Mouse (Mus musculus): ENCODE data around the gene Ankrd33. TPM values are rescaled to one million over a fixed set of nuclear protein-coding genes. Genes with fewer than 3 reads are reported as not detected.
A peak's percentile ranks its signal among the peaks of the same experiment; 100 is the strongest.

Ankrd33 gene
- total and polyA plus RNA-seq, 2 experiments from 2014 or later: not detected

DNA sequence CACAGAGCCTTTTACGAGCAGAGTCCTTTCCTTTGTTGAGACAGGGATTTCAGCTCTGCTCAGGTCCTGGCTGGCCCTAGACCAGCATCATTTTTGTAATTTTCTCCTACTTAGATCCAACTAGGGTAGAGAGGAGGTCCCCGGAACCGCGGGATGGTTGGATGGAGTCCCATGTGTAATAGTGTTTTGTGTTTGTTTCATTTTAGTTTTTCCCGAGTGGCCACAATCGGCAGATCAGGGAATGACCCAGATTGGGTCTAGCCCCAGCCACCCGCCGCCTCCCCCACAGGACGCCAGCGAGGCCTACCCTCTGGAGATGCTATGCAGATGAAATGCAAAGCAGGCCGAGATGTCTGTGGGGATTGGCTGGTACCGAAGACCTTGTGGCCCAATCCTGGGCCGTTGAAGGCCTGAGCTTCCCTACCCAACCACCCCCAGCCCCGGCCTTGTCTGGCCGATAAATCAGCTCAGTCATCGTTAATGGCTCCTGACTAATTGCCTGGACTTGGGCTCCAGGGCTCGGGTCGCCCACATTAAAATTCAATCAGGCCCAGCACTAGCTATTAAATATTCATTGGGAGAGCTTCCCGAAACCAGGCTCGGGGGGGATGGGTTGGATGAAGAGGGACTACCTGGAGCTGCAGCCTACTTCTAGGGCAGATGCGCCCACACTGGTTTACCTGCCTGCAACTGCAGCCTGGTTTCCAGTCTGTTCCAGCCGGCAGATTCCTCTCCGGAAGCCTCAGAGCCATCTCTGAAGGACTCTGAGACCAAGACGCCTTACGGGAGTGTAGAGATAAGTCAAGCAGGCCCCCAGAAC, 22.5 kb upstream of the Ankrd33 start:
- DNase-seq (ENCODE audit: low spot score) (peak; percentile 70), ATAC-seq (peak; percentile 77)
- 19% methylated on average over 25 of the region's 25 CpGs for WGBS
- 0 out of 2 replicates have a peak overlapping the region, but pooled peaks have one; percentile 10 for H3K9ac ChIP-seq (replicated peaks; ENCODE audit: low read length)
- TF ChIP-seq CTCF (IDR thresholded peaks at IDR 0.05; ENCODE audit: low read depth): no peak
- H3K27me3 ChIP-seq (ENCODE audit: insufficient read depth, low read length): no peaks in the 10 kb centered on the region
- peaks cover 12% of the 10 kb centered on the region for H3K4me1 ChIP-seq (ENCODE audit: insufficient read depth, low read length)
- no peaks in the 10 kb centered on the region for H3K36me3 ChIP-seq (ENCODE audit: insufficient read depth, low read length)
- no peak overlapping the region for H3K4me3 ChIP-seq (ENCODE audit: low read length)
- H3K27ac ChIP-seq: no peak overlapping the region; the same call in 1 of the 2 replicates
- H3K9me3 ChIP-seq (ENCODE audit: low read length): no peaks in the 10 kb centered on the region
- H3K4me2 ChIP-seq (ENCODE audit: low read depth, low read length): peak overlapping the region; percentile 21

DNA sequence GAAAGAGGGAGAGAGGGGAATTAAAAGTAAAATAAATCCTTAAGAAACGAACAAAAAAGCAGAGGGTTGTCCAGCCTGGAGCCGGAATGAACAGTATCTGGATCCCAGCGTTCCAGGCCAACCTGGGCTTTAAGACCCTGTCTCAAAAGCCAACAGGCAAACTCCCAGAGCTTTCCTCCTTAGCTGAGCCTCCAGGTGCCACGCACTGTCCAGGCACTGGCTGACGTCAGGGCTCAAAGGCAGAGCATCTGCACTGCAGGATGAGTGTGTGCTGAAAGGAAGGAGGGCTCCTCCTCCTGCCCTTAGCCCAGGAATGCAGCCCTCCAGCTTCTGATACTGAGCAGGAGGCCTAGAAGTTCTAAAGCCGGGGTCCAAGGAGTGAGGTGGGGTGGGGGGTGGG, 21.6 kb upstream of the Ankrd33 start:
- WGBS: 51% methylated on average over 6 of the region's 6 CpGs
- Histone ChIP-seq H3K27ac (no peak overlapping the region), H3K9ac (replicated peaks; ENCODE audit: low read length) (no peak overlapping the region)

DNA sequence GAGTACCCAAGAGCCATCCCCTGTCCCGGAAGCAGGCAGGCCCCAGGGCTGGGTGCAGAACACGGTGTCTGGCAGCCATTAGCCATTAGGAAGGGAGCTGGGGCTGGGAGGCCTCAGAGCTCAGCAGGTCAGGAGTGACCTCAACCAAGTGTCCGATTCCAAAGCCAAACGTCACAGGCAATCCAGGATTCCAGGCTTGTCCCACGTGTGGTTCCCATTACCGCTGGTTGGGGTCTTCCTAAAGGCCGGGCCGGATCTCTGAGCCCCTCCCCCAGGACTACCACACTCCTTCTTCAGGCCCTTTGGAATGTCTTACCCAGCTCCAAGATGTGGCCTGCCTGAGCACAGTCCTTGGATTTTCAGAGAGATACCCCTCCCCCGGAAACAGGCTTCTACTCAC, 20.6 kb upstream of the Ankrd33 start:
- no peak overlapping the region for H3K4me3 ChIP-seq (ENCODE audit: low read length)
- H3K9ac ChIP-seq (replicated peaks; ENCODE audit: low read length): no peak overlapping the region
- no peaks in the 10 kb centered on the region for H3K36me3 ChIP-seq (ENCODE audit: insufficient read depth, low read length)
- H3K27me3 ChIP-seq (ENCODE audit: insufficient read depth, low read length): no peaks in the 10 kb centered on the region
- no peaks in the 10 kb centered on the region for H3K9me3 ChIP-seq (ENCODE audit: low read length)
- WGBS: 62% methylated on average over 9 of the region's 9 CpGs
- peaks cover 16% of the 10 kb centered on the region for H3K4me1 ChIP-seq (ENCODE audit: insufficient read depth, low read length)
- DNase-seq (ENCODE audit: low spot score) (no peak), ATAC-seq (no peak)
- no peak overlapping the region for H3K4me2 ChIP-seq (ENCODE audit: low read depth, low read length)
- no peak for TF ChIP-seq CTCF (IDR thresholded peaks at IDR 0.05; ENCODE audit: low read depth)
- no peak overlapping the region for H3K27ac ChIP-seq

More for the DNA sequence above, 21.6 kb upstream of the Ankrd33 start:
- no peak for ATAC-seq
- DNase-seq (ENCODE audit: low spot score): no peak
- Histone ChIP-seq H3K4me1 (ENCODE audit: insufficient read depth, low read length) (peaks cover 16% of the 10 kb centered on the region), H3K4me3 (ENCODE audit: low read length) (no peak overlapping the region), H3K9me3 (ENCODE audit: low read length) (no peaks in the 10 kb centered on the region), H3K36me3 (ENCODE audit: insufficient read depth, low read length) (no peaks in the 10 kb centered on the region), H3K4me2 (ENCODE audit: low read depth, low read length) (no peak overlapping the region), H3K27me3 (ENCODE audit: insufficient read depth, low read length) (no peaks in the 10 kb centered on the region)
- no peak for TF ChIP-seq CTCF (IDR thresholded peaks at IDR 0.05; ENCODE audit: low read depth)

DNA sequence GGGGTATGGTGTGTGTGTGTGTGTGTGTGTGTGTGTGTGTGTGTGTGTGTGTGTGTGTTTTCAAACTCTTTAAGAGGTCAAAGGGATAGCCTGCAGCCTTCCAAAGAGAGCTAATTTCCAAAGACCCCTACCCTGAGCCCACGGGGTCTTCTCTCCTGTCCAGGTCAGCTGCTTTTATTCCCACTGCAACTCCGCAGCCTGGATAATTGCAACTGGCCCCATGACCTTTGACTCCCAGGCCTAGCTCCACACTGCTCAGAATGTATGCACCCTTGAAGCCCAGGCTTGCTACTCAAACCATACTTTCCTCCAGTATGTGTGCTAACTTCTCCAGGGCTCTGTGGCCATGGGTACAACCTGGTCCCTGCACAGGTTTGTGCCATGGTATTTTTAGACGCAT, 20.2 kb upstream of the Ankrd33 start:
- ATAC-seq (no peak), DNase-seq (ENCODE audit: low spot score) (no peak)
- Histone ChIP-seq H3K4me2 (ENCODE audit: low read depth, low read length) (no peak overlapping the region), H3K36me3 (ENCODE audit: insufficient read depth, low read length) (no peaks in the 10 kb centered on the region), H3K4me3 (ENCODE audit: low read length) (no peak overlapping the region), H3K9ac (replicated peaks; ENCODE audit: low read length) (no peak overlapping the region), H3K9me3 (ENCODE audit: low read length) (no peaks in the 10 kb centered on the region), H3K4me1 (ENCODE audit: insufficient read depth, low read length) (peaks cover 16% of the 10 kb centered on the region), H3K27ac (no peak overlapping the region), H3K27me3 (ENCODE audit: insufficient read depth, low read length) (no peaks in the 10 kb centered on the region)
- no peak for TF ChIP-seq CTCF (IDR thresholded peaks at IDR 0.05; ENCODE audit: low read depth)
- 63% methylated on average over 3 of the region's 3 CpGs for WGBS

DNA sequence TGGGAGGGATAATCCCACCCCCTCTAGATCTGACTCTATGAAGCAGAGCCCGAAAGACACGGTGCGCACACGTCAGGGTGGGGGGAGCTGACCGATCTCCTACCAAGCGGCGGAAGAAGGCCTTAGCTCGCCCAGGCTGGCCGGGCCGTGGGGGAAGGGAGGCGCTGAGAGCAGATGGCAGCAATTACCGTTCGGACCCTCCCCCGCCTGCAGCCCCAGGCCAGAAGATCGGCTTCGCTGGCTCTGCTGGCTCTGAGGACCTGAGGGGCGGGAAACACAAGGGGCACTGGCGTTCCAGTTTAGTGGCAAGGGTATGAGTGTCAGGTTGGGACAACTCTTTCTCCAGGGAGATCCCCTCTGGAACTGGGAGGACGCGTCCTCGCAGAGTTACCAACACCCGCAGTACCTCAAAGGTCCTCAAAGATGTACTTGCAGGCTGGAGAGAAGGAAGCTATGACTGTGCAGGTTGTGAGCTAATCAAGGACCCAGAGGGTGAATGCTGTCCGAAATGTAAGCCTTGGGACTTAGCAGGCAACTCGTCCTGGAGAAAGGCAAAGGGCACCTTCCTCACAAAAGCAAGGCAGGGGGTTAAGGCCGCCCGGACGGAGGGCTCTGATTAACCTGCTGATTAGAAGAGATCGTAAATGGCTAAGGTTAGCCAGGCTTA, 17.4 kb upstream of the Ankrd33 start:
- peak; percentile 77 for DNase-seq (ENCODE audit: low spot score)
- no peak overlapping the region; the same call in 1 of the 2 replicates for H3K9ac ChIP-seq (replicated peaks; ENCODE audit: low read length)
- H3K4me3 ChIP-seq (ENCODE audit: low read length): no peak overlapping the region

DNA sequence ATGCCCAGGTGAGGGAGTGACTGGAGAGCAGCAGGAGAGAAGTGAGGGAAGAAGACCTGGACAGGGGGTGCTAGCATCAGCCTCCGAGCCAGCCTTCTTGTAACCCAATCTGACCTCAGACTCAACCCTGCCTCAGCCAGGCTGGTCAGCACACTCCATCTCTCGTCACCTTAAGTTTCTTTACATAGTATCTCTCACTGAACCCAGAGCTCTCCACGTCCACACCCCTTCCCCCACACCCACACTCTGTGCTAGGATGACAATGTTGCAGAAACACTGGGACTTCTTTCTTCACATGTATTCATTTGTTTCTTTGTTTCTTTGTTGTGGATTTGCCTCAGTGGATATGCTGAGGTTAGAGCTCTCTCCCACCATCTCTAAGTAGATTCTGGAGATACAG, 14.6 kb upstream of the Ankrd33 start:
- H3K4me1 ChIP-seq (ENCODE audit: insufficient read depth, low read length): peaks cover 8% of the 10 kb centered on the region; the same call in 1 of the 2 replicates
- no peak overlapping the region for H3K27ac ChIP-seq
- H3K9me3 ChIP-seq (ENCODE audit: low read length): no peaks in the 10 kb centered on the region
- no peaks in the 10 kb centered on the region for H3K36me3 ChIP-seq (ENCODE audit: insufficient read depth, low read length)
- DNase-seq (ENCODE audit: low spot score): no peak
- H3K4me2 ChIP-seq (ENCODE audit: low read depth, low read length): no peak overlapping the region
- TF ChIP-seq CTCF (IDR thresholded peaks at IDR 0.05; ENCODE audit: low read depth): no peak
- WGBS: 87% methylated on average over 3 of the region's 3 CpGs
- H3K4me3 ChIP-seq (ENCODE audit: low read length): no peak overlapping the region
- H3K27me3 ChIP-seq (ENCODE audit: insufficient read depth, low read length): no peaks in the 10 kb centered on the region
- H3K9ac ChIP-seq (replicated peaks; ENCODE audit: low read length): no peak overlapping the region
- ATAC-seq: no peak

More for the DNA sequence above, 17.4 kb upstream of the Ankrd33 start:
- peak overlapping the region; percentile 43 for H3K4me2 ChIP-seq (ENCODE audit: low read depth, low read length)
- peaks cover 12% of the 10 kb centered on the region for H3K4me1 ChIP-seq (ENCODE audit: insufficient read depth, low read length)
- H3K36me3 ChIP-seq (ENCODE audit: insufficient read depth, low read length): no peaks in the 10 kb centered on the region
- ATAC-seq: peak; percentile 72
- no peaks in the 10 kb centered on the region for H3K27me3 ChIP-seq (ENCODE audit: insufficient read depth, low read length)
- WGBS: 9% methylated on average over 28 of the region's 28 CpGs
- no peaks in the 10 kb centered on the region for H3K9me3 ChIP-seq (ENCODE audit: low read length)
- TF ChIP-seq CTCF (IDR thresholded peaks at IDR 0.05; ENCODE audit: low read depth): peak; percentile 18; the same call in 1 of the 2 replicates
- H3K27ac ChIP-seq: no peak overlapping the region

All from hindbrain, postnatal 0 days (tissue).